Mouse (Mus musculus) midbrain, postnatal 0 days (tissue): Measurements from ENCODE around the gene Ephb4. TPM values are rescaled to one million over a fixed set of nuclear protein-coding genes. Genes with fewer than 3 reads are reported as not detected.
A peak's percentile ranks its signal among the peaks of the same experiment; 100 is the strongest.

Experiments used
- ATAC-seq: fragments of 200-750 bp; cut with Nextera tagmentation; 2 replicates; pipeline ENCODE4 v1.8.0; 2017; ENCODE audit warnings: moderate number of reproducible peaks, mild to moderate bottlenecking, moderate TSS enrichment, moderate library complexity; ENCODE audit not compliant: low FRiP score
- DNase-seq: peaks from one replicate; pipeline ENCODE4 v3.0.0-alpha.2; 2015; ENCODE audit warnings: low spot score
- H3K27ac ChIP-seq: fragments of 300-500 bp; sonication (generic); 2 replicates; pipeline ENCODE4 v1.5.1; 2014; ENCODE audit warnings: low read depth, mild to moderate bottlenecking, low read length, mixed read lengths
- H3K27me3 ChIP-seq: fragments of 300-500 bp; sonication (generic); 2 replicates; pipeline ENCODE4 v1.6.1; 2014; ENCODE audit warnings: low read length, control low read depth, mixed read lengths; ENCODE audit not compliant: insufficient read depth
- H3K36me3 ChIP-seq: fragments of 300-500 bp; sonication (generic); 2 replicates; pipeline ENCODE4 v1.6.1; 2014; ENCODE audit warnings: low read length, control low read depth, mixed read lengths; ENCODE audit not compliant: insufficient read depth
- H3K4me1 ChIP-seq: fragments of 300-500 bp; sonication (generic); 2 replicates; pipeline ENCODE4 v1.6.1; 2014; ENCODE audit warnings: mild to moderate bottlenecking, control low read depth, antibody characterized with exemption, low read length, mixed read lengths; ENCODE audit not compliant: insufficient read depth
- H3K4me2 ChIP-seq: fragments of 300-500 bp; sonication (generic); 2 replicates; pipeline ENCODE4 v1.6.1; 2014; ENCODE audit warnings: low read depth, mild to moderate bottlenecking, low read length, mixed read lengths; ENCODE audit not compliant: poor library complexity, severe bottlenecking
- H3K4me3 ChIP-seq: fragments of 300-500 bp; sonication (generic); 2 replicates; pipeline ENCODE4 v1.5.1; 2014; ENCODE audit warnings: low read depth, mild to moderate bottlenecking, low read length, moderate library complexity
- H3K9ac ChIP-seq: fragments of 300-500 bp; sonication (generic); replicated peaks from 2 replicates; pipeline ENCODE4 v1.6.1; 2014; ENCODE audit warnings: mild to moderate bottlenecking, low read length, moderate library complexity, mixed read lengths; ENCODE audit not compliant: poor library complexity, severe bottlenecking
- H3K9me3 ChIP-seq: fragments of 300-500 bp; sonication (generic); 2 replicates; pipeline ENCODE4 v1.6.1; 2016; ENCODE audit warnings: low read length, control low read depth
- CTCF ChIP-seq: IDR thresholded peaks from 2 replicates; pipeline ENCODE4 v1.5.1; 2016; ENCODE audit warnings: antibody characterized with exemption, mild to moderate bottlenecking
- WGBS: fragments of 180-500 bp; shearing (Covaris S2); extraction: QIAGEN DNeasy Blood & Tissue Kit; methylation state at CpG from one replicate; pipeline ENCODE4 v1.1.7; 2014; 5-methylcytosine and 5-hydroxymethylcytosine counted together
- polyA plus RNA-seq: library from polyadenylated mRNA; unstranded; fragments of >200 nt; fragmentation: Nextera tagmentation; extraction: Ambion mirVana; gene quantifications from 2 replicates; pipeline ENCODE4 v1.2.1, GENCODE M21; 2015
- total RNA-seq: library from RNA; depleted of rRNA; stranded (reverse); fragments of >200 nt; gene quantifications from 2 replicates; pipeline ENCODE4 v1.2.3, GENCODE M21; 2014

The Ephb4 gene
- total and polyA plus RNA-seq, 2 experiments from 2014 or later, result 4.7 to 16.0 TPM

GRCm38 (mm10) chr5:137377603-137378002 is 27.7 kb downstream of the Ephb4 start:
- Histone ChIP-seq H3K4me3 (no peak overlapping the region), H3K4me2 (no peak overlapping the region), H3K4me1 (no peaks in the 10 kb centered on the region), H3K9ac (no peak overlapping the region), H3K9me3 (no peaks in the 10 kb centered on the region), H3K27me3 (no peaks in the 10 kb centered on the region), H3K36me3 (no peaks in the 10 kb centered on the region), H3K27ac (no peak overlapping the region)
- no peak for ATAC-seq
- DNase-seq, result no peak
- TF ChIP-seq CTCF, result no peak
- 40% methylated on average over 10 of the region's 15 CpGs for WGBS

DNA sequence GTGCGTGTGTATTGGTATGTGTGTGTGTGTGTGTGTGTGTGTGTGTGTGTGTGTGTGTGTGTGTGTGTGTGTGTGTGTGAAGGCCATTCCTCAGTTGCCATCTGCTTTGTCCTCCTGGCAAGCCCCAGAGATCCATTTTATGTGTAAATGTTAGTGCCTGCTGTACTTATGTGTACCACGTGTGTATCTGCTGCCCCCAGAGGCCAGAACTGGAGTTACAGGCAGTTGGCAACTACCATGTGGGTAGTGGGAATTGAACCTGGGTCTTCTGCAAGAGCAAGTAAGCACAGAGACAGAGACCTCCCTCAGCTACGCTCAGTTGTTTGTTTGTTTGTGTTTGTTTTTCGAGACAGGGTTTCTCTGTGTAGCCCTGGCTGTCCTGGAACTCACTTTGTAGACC is 31.2 kb downstream of the Ephb4 start:
- Histone ChIP-seq H3K4me3 (no peak overlapping the region), H3K27ac (no peak overlapping the region), H3K9me3 (no peaks in the 10 kb centered on the region), H3K4me2 (no peak overlapping the region), H3K9ac (no peak overlapping the region), H3K27me3 (no peaks in the 10 kb centered on the region), H3K36me3 (no peaks in the 10 kb centered on the region), H3K4me1 (no peaks in the 10 kb centered on the region)
- peak; percentile 74 for TF ChIP-seq CTCF
- WGBS, result 50% methylated on average over 4 of the region's 4 CpGs
- ATAC-seq (no peak), DNase-seq (peak; percentile 64)

GRCm38 (mm10) chr5:137383441-137383840 is 33.5 kb downstream of the Ephb4 start:
- DNase-seq, result no peak
- Histone ChIP-seq H3K9ac (no peak overlapping the region), H3K9me3 (no peaks in the 10 kb centered on the region), H3K27me3 (no peaks in the 10 kb centered on the region), H3K4me2 (no peak overlapping the region), H3K36me3 (no peaks in the 10 kb centered on the region), H3K27ac (no peak overlapping the region), H3K4me3 (no peak overlapping the region), H3K4me1 (no peaks in the 10 kb centered on the region)
- WGBS, result 87% methylated on average over 7 of the region's 7 CpGs
- ATAC-seq, result no peak
- TF ChIP-seq CTCF, result no peak

- ATAC-seq, result no peak
- no peak overlapping the region for H3K9ac ChIP-seq
- no peak overlapping the region for H3K4me2 ChIP-seq
- H3K4me3 ChIP-seq, result no peak overlapping the region
- no peaks in the 10 kb centered on the region for H3K36me3 ChIP-seq
- 84% methylated on average over 7 of the region's 7 CpGs for WGBS
- no peak for TF ChIP-seq CTCF
- H3K27ac ChIP-seq, result no peak overlapping the region
- H3K4me1 ChIP-seq, result no peaks in the 10 kb centered on the region
- no peaks in the 10 kb centered on the region for H3K9me3 ChIP-seq
- no peaks in the 10 kb centered on the region for H3K27me3 ChIP-seq
- no peak for DNase-seq
These were observed 36.8 kb downstream of the Ephb4 start for GRCm38 (mm10) chr5:137386712-137387111.

DNA sequence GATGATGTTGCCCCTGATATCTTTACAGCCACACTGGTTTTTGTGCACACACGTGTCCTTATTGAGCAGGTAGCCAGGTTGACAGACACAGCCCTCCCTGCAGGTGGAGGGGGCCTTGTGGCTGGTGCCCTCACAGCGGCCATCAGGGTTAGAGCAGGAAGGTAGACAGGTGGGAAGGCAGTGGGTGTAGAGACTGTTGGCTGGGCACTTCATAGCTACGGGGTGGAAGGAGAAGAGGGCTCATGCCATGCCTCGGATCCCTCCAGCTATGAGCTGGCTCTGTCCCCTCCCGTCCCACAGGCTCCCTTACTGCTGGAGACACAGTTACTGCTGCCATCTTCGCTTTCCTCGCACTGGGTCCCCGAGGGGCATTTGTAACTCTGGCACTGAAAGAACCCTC is 41.7 kb downstream of the Ephb4 start:
- no peaks in the 10 kb centered on the region for H3K4me1 ChIP-seq
- no peak for DNase-seq
- 82% methylated on average over 8 of the region's 8 CpGs for WGBS
- no peaks in the 10 kb centered on the region for H3K9me3 ChIP-seq
- no peaks in the 10 kb centered on the region for H3K36me3 ChIP-seq
- no peak for TF ChIP-seq CTCF
- H3K4me2 ChIP-seq, result no peak overlapping the region
- no peak overlapping the region for H3K9ac ChIP-seq
- H3K27me3 ChIP-seq, result no peaks in the 10 kb centered on the region
- H3K4me3 ChIP-seq, result no peak overlapping the region
- ATAC-seq, result no peak
- H3K27ac ChIP-seq, result no peak overlapping the region

GRCm38 (mm10) chr5:137394456-137394855 is 44.5 kb downstream of the Ephb4 start:
- H3K4me2 ChIP-seq, result no peak overlapping the region
- ATAC-seq (no peak), DNase-seq (no peak)
- H3K9ac ChIP-seq, result no peak overlapping the region
- WGBS, result 51% methylated on average over 7 of the region's 7 CpGs
- no peaks in the 10 kb centered on the region for H3K36me3 ChIP-seq
- H3K4me3 ChIP-seq, result no peak overlapping the region
- H3K27me3 ChIP-seq, result no peaks in the 10 kb centered on the region
- no peaks in the 10 kb centered on the region for H3K9me3 ChIP-seq
- H3K27ac ChIP-seq, result no peak overlapping the region
- TF ChIP-seq CTCF, result peak; percentile 12; the same call in 1 of the 2 replicates
- no peaks in the 10 kb centered on the region for H3K4me1 ChIP-seq
